Mouse (Mus musculus) Muller cell, postnatal 12 days (primary cell): ENCODE results near the gene Hsd11b1.
A peak's percentile ranks its signal among the peaks of the same experiment; 100 is the strongest.
"Not testable (repeated sequence)": the region's sequence is repeated elsewhere in the genome, so short reads cannot be mapped to it uniquely, and the experiment has no call there.

Experiments used
- DNase-seq: peaks from one replicate; pipeline ENCODE4 v3.0.0-alpha.2; 2015; ENCODE audit errors: inconsistent ontology term

The Hsd11b1 gene

DNA sequence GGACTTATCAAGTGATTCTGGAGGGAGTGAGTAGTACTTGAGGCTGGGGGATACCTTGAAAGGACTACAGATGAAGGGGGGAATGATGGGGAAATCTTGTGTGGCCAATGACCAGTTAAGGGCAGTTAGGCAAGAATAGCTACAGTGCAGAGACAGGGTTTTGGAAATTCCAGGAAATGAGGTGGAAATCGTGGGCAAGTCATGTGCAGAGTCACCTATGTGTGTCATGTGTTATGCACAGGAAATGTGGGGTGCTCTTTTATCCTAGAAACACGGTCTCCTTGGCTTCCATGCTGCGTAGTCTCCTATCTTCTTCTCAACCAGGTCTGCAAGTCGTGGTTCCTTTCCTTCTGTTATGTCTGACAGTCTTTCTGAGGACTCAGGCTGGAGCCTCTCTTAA lies 15.6 kb upstream of the Hsd11b1 start:
- DNase-seq, result no peak

DNA sequence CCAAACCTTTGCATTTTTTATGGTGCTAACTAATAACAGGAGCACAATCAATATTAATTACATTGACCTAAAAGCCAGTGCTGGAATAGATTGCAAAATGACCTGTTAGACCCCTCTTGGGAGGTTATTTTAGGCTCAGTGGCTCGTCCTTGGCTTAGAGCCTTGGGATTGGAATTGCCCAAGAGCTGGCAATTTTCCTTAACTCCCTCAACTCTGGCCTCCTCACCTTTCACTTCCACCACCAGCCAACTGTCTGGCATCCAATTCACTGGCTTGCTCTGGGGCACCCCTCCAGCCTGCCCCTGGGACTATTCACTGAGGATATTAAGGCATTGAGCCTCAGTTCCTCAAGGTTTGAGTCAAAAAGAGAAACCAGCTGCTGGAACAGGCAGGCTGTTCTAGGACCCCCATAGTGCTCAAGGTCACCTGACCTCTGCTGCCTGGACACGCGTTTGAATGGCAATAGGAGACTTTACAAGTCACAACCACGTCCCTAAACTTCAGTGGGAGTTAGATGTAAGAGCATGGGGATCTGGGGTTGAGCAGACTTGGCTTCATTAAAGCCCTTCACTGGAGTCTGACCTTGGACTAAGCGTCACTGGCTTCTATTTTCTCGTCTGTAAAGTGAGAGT lies 14.7 kb upstream of the Hsd11b1 start:
- DNase-seq, result no peak

DNA sequence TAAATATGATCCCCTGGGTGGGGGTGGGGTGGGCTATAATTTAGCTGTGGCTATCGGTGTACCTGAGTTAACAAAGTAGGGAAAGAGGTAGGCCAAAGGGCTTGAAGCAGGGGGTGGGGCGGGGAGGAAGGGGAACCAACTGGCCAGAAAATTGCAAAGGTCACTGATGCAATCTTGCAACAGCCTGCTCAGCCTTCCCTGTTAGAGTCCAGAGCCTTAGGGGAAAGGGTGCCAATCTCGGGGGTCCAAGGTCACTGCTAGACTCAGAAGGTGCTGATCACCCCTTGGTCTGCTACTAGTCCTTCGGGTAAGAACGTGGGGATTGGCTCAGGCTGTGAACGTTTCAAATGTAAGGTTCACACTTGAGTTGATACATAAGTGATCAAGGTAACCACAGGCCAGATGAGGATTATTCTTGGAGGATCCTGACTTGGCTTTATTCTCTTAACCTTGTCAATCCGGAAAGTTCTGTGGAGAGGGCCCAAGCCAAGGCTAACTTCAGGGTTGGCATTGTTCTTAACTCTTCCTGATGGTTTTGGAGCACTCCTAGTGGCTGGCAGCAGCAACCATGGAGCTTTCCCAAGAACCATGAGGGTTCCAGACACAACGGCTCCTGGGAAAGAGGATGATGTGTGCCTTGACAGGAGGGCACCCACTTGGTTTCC lies 10.7 kb upstream of the Hsd11b1 start:
- DNase-seq, result no peak

DNA sequence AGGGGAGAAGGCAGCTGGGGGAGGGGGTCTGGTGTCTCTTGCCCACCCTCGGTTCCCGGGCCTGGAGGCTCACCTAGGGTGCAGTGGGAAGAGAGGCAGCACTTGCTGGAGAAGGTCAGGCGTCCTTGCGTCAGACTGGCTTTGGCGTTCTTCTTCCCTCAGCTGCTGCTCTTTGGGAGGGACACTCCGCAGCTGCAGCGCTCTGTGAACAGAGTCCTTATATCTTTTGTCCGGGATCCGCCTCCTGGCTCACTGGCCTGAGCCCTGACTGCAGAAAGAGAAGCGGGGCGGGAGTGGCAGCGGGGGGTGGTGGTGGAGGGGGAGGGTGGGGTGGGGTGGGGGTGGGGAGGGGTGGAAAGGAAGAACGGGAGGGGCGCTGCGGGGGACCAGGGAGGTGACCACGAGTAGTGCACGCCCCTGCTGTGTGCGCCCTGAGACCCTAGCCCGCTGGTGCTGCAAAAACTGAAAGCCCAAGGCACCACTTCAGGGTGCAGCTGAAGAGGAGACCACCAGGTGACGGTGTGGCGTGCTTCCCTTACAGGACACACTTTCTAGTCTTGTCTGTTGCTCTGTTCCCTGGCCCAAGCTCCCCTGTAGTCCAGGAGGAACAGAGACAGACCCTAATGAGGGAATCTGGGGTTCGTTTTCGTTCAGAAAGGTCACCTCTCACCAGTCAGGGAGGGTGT lies 9.2 kb upstream of the Hsd11b1 start, which contains the start of gene G0s2:
G0s2 (minus strand) TSS at position 302 of the 686 bp plus-strand sequence.
- DNase-seq, result peak; percentile 38

DNA sequence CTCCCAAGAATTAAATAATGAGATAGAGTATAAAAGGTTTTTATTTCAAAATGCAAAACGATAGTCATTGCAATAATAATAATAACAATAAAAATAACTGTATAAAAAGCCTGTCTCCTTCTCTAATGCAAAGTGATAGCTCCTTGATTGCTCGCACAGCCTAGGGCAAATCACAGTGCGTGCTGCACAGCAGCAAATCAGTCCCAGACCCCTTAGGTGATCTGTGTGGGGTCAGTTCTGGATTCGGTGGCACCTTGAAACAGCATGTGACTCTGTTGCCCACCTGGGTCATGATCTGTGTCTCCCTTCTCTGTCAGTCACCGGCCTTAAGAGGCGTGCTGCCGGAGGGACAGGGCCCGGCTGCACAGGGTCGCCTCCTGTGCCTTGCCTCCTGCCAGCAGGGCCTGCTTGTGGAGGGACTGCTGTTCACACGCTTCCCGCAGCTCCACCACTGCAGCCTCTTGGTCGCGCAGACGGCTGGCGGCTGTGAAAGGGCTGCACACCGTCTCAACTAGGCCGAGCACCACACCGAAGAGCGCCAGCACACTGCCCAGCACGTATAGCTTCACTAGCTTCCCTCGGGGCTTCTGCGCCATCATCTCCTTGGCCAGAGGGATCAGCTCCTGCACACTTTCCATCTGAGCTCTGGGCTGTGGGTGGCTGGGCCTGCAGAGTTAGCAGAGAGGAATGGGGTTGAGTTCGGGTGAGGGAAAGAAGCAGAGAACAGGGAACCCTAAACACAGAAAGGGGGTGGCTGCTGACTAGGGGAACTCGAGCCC lies 8.5 kb upstream of the Hsd11b1 start:
- DNase-seq, result no peak

DNA sequence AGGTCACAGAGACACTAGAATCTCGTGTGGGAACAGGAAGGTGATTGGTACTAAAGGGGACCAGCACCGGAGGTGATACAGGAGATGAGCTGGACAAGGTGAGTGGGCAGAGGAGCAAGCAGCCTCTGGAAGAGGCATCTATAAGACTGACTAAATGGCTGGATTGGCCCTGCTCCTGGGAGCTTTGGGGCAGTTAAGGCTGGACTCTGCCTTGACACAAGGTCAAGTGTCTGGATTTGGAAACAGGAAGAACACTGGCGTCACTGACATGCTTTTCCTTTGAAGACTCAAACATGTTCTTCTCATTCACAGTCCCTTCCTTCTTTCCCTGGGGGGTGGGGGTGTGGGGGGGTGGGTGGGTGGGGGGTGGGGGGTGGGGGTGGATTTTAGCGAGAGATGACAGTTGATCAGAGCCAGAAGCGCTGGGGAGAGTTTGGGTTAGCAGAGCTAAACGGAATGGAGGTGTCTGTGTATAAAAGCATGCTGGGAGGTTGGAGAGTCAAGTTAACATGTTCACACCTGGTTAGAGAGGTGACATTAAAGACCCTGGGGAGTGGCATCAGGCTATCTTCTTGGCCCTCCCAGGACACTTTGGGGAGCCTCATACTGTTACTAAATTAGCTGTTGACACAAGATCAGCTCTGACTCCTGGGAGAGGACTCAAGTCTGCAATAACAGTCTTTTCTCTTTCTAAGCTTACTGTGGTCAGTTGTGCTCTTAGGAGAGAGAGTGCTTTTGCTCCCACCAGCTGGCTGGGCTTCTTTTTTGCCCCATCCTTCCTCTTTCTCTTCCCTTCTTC lies 7.3 kb upstream of the Hsd11b1 start:
- no peak for DNase-seq

DNA sequence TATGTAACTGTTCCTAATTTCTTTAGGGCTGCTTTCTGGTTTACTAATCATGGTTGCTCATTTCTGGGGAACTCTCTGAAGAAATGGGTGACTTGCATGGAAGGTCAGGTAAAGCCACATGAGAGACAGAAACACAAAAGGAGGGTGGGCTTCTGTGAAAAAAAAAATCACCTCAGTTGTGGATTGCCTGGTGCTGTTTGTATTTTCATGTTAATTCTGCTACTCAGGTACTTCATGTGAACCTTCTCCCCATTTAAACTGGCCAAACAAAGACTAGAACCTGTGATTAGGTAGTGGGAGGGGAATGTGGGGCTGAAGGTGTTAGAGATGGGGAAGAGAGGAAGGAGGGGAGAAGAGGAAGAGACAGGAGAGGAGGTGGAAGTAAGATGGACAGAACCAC lies 1.9 kb upstream of the Hsd11b1 start:
- no peak for DNase-seq

DNA sequence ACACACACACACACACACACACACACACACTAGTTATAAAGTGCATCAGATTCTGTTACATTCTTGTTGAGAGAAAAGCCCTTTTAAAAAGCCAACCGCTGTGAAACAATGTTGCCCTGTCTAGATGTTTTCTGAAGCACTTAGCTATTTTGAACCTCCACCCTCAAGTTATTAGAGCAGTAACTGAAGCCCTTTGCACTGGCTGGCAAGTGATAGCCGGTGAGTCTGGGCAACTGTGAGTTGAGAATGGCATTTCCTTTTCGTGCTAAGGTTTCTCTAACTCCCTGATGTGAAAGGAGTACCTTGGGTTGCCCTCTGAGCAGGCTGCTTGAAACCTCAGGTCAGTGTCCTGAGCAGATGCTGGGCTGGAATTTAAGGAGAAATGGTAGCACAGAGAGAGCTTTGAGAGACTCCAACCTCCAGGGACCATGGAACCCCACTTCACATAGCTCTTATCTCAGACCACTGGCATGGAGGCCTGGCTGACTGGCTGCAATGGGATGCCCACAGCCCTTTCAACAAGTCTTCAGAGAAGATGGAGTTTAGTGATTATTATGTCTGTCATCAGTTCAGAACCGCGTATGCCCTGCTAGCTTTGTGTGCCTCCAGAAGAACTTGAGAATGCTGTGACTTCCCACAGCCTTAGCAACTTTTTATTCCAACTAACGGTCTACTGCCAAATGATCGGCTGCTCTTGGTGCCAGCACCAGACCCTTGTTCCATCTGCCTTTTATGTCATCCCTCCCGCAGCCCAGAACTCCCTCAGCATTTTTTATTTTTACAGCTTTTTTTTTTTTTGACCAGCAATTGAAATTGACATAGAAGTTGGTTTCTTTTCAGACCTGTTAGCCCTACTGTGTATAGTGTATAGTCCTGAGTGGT lies 608 bp downstream of the Hsd11b1 start:
- no peak for DNase-seq

DNA sequence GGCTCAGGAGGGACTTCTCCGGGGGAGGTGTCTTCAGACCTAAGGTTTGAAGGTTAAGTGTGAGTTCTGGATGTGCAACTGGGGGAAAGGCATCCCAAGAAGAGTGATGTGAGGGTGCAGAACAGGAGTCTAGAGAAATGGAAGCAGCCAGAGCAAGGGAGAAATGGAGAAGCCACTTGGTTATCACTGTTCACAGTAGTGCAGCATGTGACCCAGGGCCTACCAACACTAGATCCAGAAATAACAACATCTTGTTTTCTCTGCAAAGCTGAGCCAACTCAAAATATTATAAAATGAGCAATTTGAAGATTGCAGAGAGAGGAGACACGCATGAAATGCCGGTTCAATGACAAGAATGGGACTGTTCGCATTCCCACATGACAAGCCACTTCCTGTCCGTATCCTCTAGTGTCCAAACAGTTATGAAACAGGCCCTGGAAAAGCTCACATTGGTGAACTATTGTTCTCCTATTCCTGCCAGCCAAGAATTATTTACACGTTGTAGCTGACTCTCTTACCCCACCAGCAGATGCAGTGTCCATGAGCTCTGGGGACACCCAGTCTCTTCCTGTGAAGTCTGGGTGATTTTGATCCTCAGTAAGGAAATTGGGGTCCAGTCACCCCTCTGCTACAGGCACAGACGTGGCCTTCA lies 1.9 kb downstream of the Hsd11b1 start:
- DNase-seq, result no peak

DNA sequence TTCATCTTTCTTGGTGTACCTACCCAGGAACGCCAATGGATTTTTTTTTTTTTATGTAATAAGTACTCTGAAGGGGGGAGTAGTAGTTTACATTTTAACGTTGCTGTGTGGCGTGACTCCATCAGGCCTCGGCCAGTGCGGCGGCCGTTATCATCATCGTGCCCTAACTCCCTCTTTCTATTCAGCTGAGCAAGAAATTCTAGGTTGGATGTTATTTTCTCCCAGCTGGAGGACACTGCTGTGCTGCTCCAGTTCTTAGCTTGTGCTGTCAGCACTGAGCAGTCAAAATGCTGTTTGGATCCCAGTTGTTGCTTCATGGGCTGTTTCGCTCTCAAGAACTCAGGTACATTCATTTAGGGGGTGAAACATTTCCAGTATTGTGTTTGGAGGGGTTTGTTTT lies 4.3 kb downstream of the Hsd11b1 start:
- DNase-seq, result no peak

DNA sequence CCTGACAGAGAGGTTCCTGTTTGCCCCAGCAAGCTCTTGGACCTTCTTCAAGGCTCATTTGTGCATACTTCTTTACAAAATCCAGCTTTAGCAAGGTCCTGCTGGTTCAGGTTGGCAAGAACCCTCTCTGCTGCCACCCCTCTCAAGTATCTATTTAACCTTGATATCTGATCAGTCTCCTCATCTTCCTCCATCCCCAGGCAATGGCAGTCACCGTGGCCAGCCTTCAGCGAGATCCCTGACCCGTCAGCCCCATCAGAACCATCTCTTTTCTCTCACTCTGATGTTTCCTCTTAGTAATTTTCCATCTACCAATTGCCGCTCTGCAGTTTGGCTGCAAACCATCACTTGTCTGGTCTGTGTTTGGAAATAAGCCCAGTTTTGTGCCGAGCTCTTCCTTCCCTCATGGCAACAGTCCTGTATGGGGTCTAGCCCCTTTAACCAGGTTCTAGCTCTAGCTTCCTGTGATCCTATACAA lies 7.2 kb downstream of the Hsd11b1 start:
- peak; percentile 20 for DNase-seq

DNA sequence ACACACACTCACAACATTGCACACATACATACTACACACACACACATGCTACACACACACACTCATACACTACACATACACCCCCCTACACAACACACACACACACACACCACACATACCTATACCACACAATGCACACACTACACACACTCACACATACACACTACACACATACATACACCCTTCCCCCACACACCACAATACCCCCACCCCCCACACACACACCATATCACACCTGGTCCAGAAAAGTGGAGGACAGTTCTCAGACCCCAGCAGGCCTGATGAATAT lies 7.6 kb downstream of the Hsd11b1 start:
- DNase-seq, result no peak

DNA sequence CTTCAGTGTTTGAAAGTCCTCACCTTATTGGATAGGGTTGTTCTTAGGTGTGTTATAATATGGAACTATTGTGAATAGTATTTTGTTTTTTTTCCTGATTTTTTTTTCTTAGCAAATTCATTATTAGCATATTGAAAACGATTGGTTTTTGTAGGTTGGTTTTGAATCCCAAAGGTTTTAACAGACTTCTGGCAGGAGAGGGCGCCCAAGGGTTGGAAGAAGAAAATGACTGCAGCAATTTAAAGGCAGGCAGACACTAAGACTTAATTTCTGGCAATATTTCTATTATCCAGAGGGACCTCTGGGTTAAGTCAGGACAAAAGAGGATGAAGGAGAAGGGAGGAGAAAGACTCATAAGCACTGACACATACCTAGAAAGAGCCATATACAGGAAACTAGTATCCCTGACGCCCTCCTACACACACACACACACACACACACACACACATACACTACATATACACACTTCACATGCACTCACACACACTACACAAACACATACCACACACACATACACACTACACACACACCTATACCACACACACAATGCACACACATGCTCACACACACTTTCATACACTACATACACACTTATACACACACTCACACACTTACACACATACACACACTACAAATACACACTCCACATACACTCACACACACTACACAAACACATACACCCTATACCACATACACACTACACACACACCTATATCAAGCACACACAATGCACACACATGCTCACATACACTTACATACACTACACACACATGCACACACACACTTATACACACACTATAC lies 8.2 kb downstream of the Hsd11b1 start:
- DNase-seq, result peak; percentile 39

DNA sequence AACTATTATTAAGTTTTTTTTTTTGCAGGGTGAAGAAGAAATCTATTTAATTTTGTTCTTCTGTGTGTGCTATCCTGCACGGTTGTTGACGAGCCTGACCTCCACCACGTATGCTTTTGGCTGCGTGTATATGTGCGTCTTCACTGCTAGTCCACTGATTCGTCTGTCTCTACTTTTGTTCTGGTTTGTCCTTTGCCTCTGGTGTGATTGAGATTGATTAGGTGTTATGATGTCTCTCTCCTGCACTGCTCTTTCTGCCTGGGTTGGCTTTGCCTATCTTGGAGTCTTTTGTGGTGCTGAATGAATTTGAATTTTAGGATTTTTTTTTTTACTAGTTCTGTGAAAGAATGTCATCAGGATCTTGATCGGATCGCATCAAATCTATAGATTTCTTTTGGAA lies 8.8 kb downstream of the Hsd11b1 start:
- DNase-seq, result no peak

DNA sequence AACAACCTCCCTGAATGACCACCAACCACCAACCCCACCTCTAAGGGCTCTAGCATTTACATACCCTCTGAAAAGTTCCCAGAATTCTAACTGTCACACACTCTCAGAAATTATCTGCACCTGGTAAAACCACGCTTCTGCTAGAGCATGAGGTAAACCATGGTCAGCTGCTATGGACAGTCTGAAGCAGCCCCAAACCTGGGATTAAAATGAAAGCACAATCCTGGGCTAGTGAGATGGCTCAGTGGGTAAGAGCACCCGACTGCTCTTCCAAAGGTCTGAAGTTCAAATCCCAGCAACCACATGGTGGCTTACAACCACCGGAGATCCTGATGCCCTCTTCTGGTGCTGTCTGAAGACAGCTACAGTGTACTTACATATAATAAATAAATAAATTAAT lies 10.0 kb downstream of the Hsd11b1 start:
- DNase-seq, result not testable (repeated sequence)

DNA sequence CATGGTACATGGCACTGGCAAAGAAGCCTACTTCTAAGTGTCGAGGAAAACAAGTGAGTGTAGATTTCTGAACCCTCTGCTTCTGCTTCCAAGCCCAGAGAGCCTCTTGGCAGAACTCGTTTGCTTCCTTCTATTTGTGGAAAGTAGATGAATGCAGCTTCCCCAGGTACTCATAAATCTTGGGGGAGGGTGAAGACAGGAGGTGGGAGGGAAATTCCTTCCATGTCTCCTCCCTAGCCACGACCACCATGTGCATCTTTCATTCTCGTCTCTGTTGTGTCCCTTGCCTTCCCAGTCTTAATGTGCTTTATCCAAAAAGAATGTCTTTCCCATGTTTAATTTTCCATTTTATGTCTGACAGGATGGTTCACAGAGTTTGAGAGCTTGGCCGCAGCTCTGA lies 11.3 kb downstream of the Hsd11b1 start:
- no peak for DNase-seq

DNA sequence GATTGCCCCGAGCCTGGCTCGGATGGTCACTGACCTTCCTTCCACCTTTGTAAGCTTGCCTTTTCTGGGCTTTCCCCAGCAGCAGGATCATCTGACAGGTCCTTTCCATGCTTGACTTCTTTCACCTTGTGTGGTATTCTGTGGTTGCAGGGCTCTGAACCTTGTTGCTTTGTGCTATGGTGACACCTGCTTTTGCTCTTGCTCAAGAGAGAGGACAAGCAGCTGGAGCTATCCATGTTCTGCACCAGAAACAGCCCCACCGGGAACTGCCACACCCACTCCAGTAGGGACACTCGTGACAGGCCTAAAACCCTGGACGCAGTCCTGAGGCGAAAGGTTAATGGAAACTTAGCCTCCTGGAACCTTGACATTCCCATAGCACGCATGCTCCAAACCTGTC lies 12.5 kb downstream of the Hsd11b1 start:
- DNase-seq, result no peak

DNA sequence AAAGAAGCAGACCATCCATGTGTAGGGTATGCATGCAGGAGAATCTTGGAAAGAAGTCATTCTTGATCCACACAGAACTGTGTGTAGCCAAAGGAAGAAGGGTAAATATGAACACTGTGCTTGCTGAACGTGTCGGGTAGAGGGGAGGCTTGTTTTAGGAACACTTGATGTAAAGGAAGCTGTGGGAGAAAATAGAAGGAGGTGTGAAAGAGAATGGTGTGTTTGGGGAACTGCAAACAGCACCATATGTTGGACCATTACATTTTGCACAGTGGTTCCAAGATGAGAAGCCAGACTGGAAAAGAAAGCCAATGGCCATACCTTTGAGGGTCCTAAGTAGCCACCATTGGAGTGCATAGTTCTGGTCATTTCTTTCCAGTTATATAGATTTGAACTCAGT lies 13.8 kb downstream of the Hsd11b1 start:
- no peak for DNase-seq

DNA sequence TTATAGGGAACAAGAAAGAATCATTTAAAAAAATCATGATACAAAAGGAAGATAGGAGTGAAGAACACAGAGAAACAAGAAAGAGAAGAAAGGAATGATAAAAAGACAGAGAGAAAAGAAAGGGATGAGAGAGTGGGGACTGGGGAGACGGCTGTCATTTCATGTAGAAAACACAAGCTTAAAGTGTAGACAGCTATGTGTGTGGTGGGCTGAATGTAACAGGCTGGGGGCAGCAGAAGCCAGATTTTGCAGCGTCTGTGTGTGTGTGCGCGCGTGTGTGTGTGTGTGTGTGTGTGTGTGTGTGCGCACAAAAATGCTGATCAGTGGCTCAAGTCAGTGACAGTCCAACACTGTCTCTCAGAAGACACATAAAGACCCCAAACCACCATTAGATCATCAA lies 19.6 kb downstream of the Hsd11b1 start:
- no peak for DNase-seq
